Mouse (Mus musculus) ovary, adult 2 months (tissue): ENCODE measurements around the gene Tnrc18. TPM values are rescaled to one million over a fixed set of nuclear protein-coding genes. Genes with fewer than 3 reads are reported as not detected.

Source experiments
- polyA plus RNA-seq: library from polyadenylated mRNA; depleted of rRNA; stranded (reverse); fragments of >200 nt; gene quantifications from 2 replicates; pipeline ENCODE4 v1.2.3, GENCODE M21; 2012; rRNA removed

The Tnrc18 gene
- polyA plus RNA-seq, result 124 and 197 TPM in 2 replicates

DNA sequence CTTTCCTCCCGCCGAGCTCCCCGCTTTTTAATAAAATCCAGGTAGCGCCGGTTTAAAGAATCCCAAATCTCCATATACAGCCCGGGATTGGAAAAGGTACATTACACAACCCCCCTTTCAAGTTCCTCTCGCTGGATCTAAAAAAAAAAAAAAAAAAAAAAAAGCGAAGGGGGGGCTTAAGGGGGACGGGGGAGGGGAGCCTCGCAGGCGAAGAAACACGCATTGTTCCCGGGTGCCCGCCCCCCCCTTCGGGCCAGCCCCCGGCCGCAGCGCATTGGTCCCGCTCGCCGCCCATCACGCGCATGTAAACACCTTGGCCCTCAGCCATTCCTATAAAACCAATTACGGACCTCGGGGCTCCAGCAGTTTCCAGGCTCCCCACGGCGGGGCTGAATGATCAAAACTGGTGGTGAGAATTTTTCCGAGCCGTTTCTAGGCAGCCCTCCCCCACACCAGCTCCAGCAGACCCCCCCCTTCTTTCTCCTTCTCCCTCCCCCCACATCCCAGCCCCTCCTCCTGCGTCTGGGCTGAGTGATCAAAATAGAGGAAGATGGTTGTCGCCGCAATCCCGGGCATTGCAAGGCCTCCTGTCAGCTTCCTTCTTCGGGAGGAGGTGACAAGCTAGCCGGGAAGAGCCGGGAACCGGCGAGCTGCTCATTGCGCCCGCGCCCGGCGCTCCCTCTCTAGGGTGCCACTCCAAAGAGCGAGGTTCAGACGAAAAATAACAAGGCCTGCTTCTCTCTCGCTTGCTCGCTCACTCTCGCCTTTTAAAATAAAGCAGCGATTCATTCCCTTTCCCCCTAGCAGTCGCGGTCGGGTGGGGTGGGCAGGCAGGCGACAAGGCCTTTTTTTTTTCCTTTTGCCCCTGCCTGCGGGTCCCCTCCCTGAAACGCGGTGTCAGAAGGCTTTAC, at the start of gene Tnrc18:
Gene Tnrc18 (minus strand): TSS at position 139 of the 911 bp plus-strand sequence.

DNA sequence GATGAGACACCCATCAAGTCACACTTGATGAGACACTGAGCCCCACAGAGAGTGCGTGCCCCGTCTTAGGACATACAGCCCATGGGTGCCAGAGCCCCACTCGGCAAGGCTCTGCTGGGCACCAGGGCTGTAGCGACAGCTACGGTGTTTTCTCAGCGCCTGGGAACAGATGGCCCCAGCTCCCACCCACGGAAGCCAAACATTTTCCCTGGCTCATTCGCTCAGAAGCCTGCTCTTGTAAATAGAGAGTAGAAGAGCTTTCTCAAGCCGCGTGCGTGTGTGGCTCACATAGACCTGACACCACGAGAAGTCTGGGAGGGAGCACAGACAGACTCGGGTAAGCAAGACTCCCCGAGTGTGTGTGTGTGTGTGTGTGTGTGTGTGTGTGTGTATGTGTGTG, 125.2 kb downstream of the Tnrc18 start, which contains the start of gene Slc29a4:
Gene Slc29a4 (plus strand): TSS at position 265 of the 400 bp plus-strand sequence.

Other genes with a start within 250 kb of the Tnrc18 start
- 13.1 and 18.5 TPM in 2 replicates for gene Mmd2, start 208.9 kb downstream of the Tnrc18 start, polyA plus RNA-seq
- 62.9 and 63.5 TPM in 2 replicates for gene Wipi2, start 190.0 kb downstream of the Tnrc18 start, polyA plus RNA-seq
- gene Slc29a4, start 125.2 kb downstream of the Tnrc18 start, polyA plus RNA-seq, result 4.6 and 5.4 TPM in 2 replicates
- gene Fbxl18, start 77.8 kb upstream of the Tnrc18 start, polyA plus RNA-seq, result 53.2 and 57.4 TPM in 2 replicates
- gene Actb, start 89.1 kb upstream of the Tnrc18 start, polyA plus RNA-seq, result 8,087 and 8,282 TPM in 2 replicates
- 357 and 373 TPM in 2 replicates for gene Fscn1, start 142.7 kb upstream of the Tnrc18 start, polyA plus RNA-seq